Mouse (Mus musculus) ES-Bruce4 (cell line): ENCODE measurements around the gene Clcn6. TPM values are rescaled to one million over a fixed set of nuclear protein-coding genes. Genes with fewer than 3 reads are reported as not detected.

ENCODE experiments used
- H3K27ac ChIP-seq: 2 replicates; pipeline ENCODE4 v1.5.1; 2012; ENCODE audit warnings: low read length, inconsistent platforms; ENCODE audit not compliant: insufficient read depth
- H3K27me3 ChIP-seq: 2 replicates; pipeline ENCODE4 v1.6.1; 2012; ENCODE audit warnings: mild to moderate bottlenecking, low read length, inconsistent platforms; ENCODE audit not compliant: control insufficient read depth, poor library complexity, insufficient read depth, severe bottlenecking
- H3K36me3 ChIP-seq: 2 replicates; pipeline ENCODE4 v1.6.1; 2012; ENCODE audit warnings: inconsistent platforms, mild to moderate bottlenecking, low read length, moderate library complexity; ENCODE audit not compliant: control insufficient read depth, poor library complexity, insufficient read depth, severe bottlenecking
- H3K4me1 ChIP-seq: one replicate; pipeline ENCODE4 v1.8.1; 2011; ENCODE audit warnings: low read length; ENCODE audit not compliant: control insufficient read depth, insufficient read depth
- H3K4me3 ChIP-seq: 2 replicates; pipeline ENCODE4 v1.5.1; 2011; ENCODE audit warnings: low read depth, mild to moderate bottlenecking, low read length
- H3K9ac ChIP-seq: 2 replicates; pipeline ENCODE4 v1.6.1; 2012; ENCODE audit warnings: low read depth, mild to moderate bottlenecking, inconsistent platforms; ENCODE audit not compliant: poor library complexity, severe bottlenecking
- H3K9me3 ChIP-seq: replicated peaks from 2 replicates; pipeline ENCODE4 v1.6.1; 2012; ENCODE audit warnings: mild to moderate bottlenecking, low read length, inconsistent platforms; ENCODE audit not compliant: control insufficient read depth, poor library complexity, insufficient read depth, severe bottlenecking
- CTCF ChIP-seq: IDR thresholded peaks from one replicate; pipeline ENCODE4 v1.8.1; 2011; ENCODE audit warnings: low read depth, low read length
- EP300 ChIP-seq: IDR thresholded peaks from 2 replicates; pipeline ENCODE4 v1.6.1; 2011; ENCODE audit warnings: low read depth, low read length; ENCODE audit not compliant: insufficient read depth
- POLR2A ChIP-seq: IDR thresholded peaks from one replicate; pipeline ENCODE4 v1.8.1; 2011; ENCODE audit warnings: low read length; ENCODE audit not compliant: insufficient read depth
- polyA plus RNA-seq: library from polyadenylated mRNA; stranded (reverse); fragments of >200 nt; gene quantifications from 2 replicates; pipeline ENCODE4 v1.2.4, GENCODE M21; 2011; ENCODE audit warnings: low read depth; ENCODE audit not compliant: missing spikeins, insufficient read depth, insufficient read length

Gene Clcn6
- polyA plus RNA-seq = 13.7 and 16.7 TPM in 2 replicates

DNA sequence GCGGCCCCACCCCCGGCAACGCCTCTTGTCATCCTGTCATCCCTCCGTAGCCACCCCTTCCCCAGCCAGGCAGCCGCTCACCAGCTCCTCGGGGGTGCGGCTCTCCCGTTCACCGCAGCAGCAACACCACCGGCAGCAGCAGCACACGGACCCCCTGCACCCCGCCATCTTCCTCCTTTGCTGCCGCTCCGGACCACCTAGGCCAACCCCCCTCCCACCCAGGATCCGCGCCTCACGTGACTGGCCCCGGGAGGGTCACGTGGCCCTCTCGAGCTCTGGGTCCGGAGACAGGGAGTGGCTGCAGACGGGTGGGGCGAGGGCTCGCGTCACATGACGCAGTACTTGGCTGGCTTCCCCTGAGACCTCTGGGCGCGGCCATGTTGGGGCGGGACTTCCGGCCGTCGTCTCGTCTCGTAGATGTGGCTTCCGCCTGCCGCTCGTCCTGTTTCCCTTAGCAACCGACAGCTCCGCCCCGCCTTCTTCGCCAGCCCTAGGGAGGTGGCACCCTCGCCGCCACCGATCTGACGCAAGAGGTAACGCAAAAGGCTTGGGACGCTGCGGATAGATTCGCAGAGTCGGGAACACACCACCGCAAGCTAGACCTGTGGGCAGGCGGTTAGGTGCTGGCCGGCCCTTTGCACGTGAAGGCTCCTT is at the start of gene Clcn6, which contains the start of gene Mthfr:
Gene Clcn6 (minus strand): TSS at position 222 of the 654 bp plus-strand sequence.
Gene Mthfr (plus strand): TSS at position 478 of the 654 bp plus-strand sequence.
- H3K4me3 ChIP-seq = peak within 1 kb of the TSS; percentile 96
- H3K27ac ChIP-seq = peak within 1 kb of the TSS; percentile 64
- H3K4me1 ChIP-seq = peaks cover 10% of the 10 kb centered on the region
- peak within 1 kb of the TSS; percentile 69 for H3K9ac ChIP-seq
- no peaks in the 10 kb centered on the region for H3K27me3 ChIP-seq
- peak; percentile 80 for TF ChIP-seq EP300
- no peak for TF ChIP-seq CTCF
- peak; percentile 59 for TF ChIP-seq POLR2A
- H3K9me3 ChIP-seq = no peaks in the 10 kb centered on the region
- H3K36me3 ChIP-seq = peaks cover 6% of the 10 kb centered on the region; the same call in 1 of the 2 replicates

DNA sequence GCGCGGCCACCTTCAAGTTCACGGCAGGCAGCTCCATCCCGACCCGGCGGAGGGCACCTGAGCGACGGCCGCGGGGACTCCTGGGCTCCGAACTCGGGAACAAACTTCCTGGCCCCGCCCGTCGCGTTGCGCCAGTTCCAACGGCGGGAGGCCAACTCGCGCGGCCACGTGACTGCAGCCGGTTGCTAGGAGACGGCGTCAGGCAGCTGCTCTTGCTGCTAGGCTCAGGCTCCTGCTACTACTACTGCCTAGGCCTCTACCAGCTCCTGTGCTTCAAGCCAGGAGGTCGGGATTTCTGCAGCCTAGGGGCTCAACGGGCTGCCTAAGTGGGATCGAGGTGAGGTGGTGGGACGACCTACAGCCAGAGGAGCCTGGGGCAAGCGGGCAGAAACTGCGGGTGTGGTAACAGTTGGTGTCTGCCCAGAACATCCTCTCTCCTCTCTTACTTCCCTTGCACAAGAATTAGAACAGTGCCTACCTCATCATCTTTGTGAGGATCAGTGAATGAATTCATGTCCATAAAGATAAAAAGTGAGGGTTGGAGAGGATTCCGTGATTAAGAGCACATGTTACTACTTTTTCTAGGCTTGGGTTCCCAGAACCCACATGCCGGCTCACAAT is 49.4 kb upstream of the Clcn6 start, which contains the start of gene Agtrap:
Gene Agtrap (minus strand): TSS at position 125 of the 621 bp plus-strand sequence.
- TF ChIP-seq CTCF = no peak
- peak; percentile 80; the same call in 1 of the 2 replicates for TF ChIP-seq EP300
- no peak for TF ChIP-seq POLR2A
- Histone ChIP-seq H3K27me3 (no peaks in the 10 kb centered on the region), H3K4me3 (peak within 1 kb of the TSS; percentile 98), H3K36me3 (peaks cover 3% of the 10 kb centered on the region; the same call in 1 of the 2 replicates), H3K9ac (peak within 1 kb of the TSS; percentile 87), H3K27ac (peak within 1 kb of the TSS; percentile 96), H3K4me1 (peaks cover 2% of the 10 kb centered on the region), H3K9me3 (no peaks in the 10 kb centered on the region)

DNA sequence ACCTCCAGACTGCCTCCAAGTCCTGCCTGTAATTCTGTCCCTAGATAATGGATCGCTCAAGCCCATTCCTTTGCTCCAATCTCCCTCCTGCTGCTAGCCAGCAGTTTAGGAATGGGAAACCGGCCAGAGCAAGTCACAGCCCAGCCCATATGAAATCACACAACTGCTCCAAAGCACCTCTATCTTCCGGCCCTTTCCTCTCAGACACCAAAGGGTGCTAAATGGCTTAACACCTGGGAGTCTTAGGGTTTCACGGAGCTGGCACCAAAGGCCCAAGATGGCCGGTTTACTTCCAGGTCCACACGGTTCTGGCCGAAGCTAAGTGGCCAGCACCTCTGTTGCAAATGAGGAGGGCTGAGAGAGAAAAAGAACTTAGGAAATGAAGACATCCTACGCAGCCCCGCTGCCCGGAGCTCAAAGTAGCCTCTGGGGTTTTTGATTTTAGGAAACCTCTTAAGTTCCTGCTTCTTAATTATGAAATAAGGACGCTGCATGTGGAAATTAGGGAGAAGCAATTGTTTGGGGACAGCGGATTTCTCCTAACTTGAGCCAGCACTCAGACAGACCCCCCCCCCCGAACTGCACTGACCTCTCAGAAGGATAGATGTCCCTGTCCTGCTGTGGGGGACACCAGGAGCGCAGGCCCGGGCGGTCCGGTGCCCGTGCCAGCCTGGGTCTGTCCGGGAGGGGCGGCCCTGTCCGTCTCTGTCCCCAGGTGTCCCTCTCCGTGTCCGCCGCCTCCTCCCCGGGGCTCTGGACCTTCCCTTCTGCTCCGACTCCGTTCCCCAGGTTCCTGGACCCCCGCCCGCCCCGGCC is 48.7 kb upstream of the Clcn6 start:
- H3K27ac ChIP-seq = peak overlapping the region; percentile 96
- H3K36me3 ChIP-seq = peaks cover 7% of the 10 kb centered on the region; the same call in 1 of the 2 replicates
- peak overlapping the region; percentile 98 for H3K4me3 ChIP-seq
- no peaks in the 10 kb centered on the region for H3K27me3 ChIP-seq
- H3K9me3 ChIP-seq = no peaks in the 10 kb centered on the region
- H3K4me1 ChIP-seq = peaks cover 2% of the 10 kb centered on the region
- H3K9ac ChIP-seq = peak overlapping the region; percentile 87
- TF ChIP-seq EP300 (peak; percentile 57; the same call in 1 of the 2 replicates), CTCF (no peak), POLR2A (no peak)

DNA sequence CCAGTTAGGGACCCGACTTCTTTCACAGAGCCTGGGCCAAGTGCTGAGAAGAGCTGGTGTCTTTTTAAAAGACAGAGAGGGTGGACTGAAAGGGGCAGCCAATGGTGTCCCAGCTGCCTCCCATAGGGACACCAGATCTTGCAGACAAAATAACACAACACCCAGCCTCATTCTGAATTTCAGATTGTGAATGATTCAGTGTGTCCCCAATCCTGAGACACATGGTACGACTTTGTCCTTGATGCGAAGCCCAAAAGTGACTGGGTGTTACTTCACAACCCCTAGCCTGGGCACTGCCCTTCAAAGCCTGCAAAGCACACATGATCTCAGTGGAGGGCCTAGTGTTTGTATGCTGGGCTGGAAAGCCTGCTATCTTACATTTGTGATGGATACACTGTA is 47.3 kb upstream of the Clcn6 start:
- peak overlapping the region; percentile 58 for H3K4me3 ChIP-seq
- peak overlapping the region; percentile 87 for H3K9ac ChIP-seq
- no peaks in the 10 kb centered on the region for H3K9me3 ChIP-seq
- peak overlapping the region; percentile 96 for H3K27ac ChIP-seq
- peaks cover 20% of the 10 kb centered on the region for H3K36me3 ChIP-seq
- peaks cover 2% of the 10 kb centered on the region for H3K4me1 ChIP-seq
- no peaks in the 10 kb centered on the region for H3K27me3 ChIP-seq
- TF ChIP-seq POLR2A (no peak), CTCF (no peak), EP300 (no peak)

DNA sequence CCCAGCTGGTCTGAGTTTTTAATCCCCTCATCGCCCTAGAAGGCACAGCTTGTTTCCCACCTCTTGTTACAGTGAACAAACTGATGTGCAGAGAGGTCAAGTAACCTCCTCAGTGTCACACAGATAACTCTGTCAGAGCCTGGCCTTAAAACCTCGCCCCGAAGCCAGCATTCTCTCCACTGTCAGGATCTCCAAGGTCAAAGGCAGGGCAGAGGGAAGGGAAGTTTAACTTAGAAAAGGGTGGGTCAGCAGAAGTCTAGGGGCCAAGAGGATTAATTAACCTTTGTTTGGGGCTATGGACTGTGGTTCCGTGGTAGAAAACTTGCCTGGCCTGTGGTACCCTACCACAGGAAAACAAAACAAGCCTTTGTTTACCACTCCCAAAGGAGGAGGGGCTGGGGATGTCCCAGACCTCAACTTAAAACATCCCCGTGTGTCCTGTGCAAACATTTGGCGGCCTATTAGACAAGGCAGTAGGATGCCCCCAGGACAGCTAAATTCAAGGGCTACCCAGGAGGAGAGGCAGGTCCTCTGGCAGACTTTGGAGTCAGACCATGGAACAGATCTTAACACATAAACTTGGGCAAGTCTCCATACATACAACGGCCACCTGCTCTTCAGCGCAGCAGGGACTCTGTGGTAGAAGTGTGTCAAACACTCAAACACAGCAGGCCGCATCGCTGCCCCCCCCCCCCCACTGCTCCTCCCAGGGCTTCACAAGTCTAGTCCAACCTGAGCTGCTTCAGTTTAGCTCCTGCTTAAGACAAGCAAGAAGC is 46.7 kb upstream of the Clcn6 start:
- TF ChIP-seq POLR2A (no peak), EP300 (peak; percentile 81; the same call in 1 of the 2 replicates)
- H3K36me3 ChIP-seq = peaks cover 26% of the 10 kb centered on the region
- peak overlapping the region; percentile 87 for H3K9ac ChIP-seq

More for the DNA sequence above, 46.7 kb upstream of the Clcn6 start:
- Histone ChIP-seq H3K9me3 (no peaks in the 10 kb centered on the region), H3K4me3 (peak overlapping the region; percentile 58), H3K27ac (peak overlapping the region; percentile 96), H3K27me3 (no peaks in the 10 kb centered on the region), H3K4me1 (peaks cover 2% of the 10 kb centered on the region)
